Mouse (Mus musculus): Measurements from ENCODE around the gene Tmbim1.
"Not testable (repeated sequence)": the region's sequence is repeated elsewhere in the genome, so short reads cannot be mapped to it uniquely, and the experiment has no call there.

Gene Tmbim1

GRCm38 (mm10) chr1:74305522-74305921 is at the start of gene Tmbim1:
Gene Tmbim1, minus strand, starts transcription at chr1:74305622.
- no peak for DNase-seq

DNA sequence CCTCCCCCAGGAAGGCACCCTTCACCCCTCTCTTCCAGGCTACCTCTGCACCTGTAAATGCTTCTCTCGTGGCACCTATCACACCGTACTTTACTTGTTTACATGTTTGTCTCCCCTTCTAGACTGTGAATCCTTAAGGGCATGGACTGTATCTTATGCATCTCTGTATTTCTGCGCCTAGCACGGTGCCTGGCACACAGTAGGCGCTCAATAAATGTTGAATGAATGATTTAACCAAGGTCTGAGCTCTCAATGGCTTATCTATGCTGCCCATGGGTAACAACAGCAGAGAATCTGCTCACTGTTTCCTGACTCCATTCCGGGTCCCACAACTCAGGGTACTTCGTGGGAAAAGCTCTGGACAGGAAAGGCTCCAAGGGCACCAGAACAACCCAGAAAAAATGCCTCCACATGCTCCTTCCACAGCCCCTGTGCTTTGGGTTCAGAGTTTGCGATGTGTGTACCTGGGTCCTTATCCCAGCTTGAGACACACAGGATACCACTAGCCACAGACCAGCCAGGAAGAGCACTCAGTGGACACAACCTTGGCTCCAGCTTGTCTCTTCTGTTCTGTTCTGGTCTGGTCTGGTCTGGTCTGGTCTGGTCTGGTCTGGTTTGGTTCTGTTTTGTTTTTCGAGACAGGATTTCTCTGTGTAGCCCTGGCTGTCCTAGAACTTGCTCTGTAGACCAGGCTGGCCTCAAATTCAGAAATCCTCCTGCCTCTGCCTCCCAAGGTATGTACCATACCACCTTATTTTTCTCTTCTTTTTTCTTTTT is 48.2 kb upstream of the Tmbim1 start:
- no peak for DNase-seq

- no peak for DNase-seq
These were observed 47.2 kb upstream of the Tmbim1 start for GRCm38 (mm10) chr1:74352532-74353096.

- DNase-seq = no peak
These were observed 45.9 kb upstream of the Tmbim1 start for GRCm38 (mm10) chr1:74351185-74351769.

DNA sequence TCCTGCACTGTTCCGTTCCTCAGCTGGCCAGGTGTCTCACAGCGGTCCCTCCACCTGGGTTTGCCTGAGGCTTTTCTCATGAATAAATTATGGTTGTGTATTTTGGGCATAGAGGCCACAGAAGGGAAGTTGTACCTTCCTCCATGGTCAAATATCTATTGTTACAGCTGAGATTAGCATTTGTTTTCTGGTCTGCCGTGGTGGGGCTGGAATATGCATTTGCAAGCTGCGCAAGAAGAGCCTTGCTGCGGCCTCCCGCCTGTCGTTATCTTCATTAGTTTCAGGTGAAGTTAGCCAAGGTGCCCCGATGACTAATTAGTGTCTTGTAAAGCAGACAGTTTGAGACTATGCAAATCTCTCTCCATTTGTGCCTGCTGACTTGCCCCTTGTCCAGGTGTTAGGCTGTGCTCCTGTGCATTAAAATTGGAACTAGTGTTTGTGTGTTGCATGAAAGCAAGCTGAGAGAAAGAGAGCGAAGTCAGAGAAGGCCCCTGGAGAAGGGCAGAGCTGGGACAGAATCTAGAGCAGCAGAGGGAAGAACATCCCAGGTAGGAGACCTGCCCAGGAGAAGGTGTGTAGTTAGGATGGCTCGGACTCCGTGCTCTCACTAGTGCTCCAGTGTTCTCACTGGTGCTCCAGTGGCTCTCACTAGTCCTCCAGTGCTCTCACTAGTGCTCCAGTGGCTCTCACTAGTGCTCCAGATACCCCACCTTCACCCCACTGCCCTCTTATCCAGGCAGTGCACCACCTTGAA is 38.9 kb upstream of the Tmbim1 start:
- no peak for DNase-seq

DNA sequence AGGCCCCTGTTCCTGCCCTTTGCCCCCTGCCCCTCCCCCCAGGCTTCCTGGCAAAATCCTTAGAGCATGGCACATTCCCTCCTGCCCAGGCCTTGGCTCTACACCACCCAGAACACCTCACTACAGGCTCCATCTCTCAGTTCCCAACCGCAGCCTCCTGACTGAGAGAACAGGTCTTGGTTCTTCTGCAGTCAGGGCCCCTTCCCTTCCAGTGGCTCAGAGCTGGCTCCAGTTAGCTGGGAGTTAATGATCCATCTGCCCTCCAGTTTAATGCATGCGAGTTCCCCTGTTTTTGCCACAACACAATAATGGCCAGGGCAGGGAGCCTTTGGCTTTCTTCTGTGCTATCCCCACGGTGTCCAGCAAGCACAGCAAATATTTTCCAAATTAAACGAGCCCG is 37.7 kb upstream of the Tmbim1 start:
- no peak for DNase-seq

DNA sequence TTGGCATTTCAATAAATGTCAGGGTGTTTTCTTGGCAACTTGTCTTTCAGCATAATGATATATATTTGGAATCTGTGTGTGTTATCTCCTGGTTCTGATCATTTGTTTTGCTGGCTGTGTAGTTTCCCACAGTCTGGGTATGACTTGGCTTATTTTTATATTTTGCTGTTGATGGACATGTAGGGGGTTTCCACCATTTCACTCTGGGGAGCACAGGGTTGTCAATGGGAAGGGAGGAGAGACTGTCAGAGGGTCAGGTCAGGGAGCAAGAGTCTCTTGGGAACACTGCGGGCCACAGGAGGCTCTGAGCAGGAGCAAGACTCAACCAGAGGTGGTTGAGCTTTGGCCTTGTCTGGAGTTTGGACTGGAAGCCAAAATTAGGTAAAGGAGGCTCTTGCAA is 36.9 kb upstream of the Tmbim1 start:
- DNase-seq = no peak

DNA sequence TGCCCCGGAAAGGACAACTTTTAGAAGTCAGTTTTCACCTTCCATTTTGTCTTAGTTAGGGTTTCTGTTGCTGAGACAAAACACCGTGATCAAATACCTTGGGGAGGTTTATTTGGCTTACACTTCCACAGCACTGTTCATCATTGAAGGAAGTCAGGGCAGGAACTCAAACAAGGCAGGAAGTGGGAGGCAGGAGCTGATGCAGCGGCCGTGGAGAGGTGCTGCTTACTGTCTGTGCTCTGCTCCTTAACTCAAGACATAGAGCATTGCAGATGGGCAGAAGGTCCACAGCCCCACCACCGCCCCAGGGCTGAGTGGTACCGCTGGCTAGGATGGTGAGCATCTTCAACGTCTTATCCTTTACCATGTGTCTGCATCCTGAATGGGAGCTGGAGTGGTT is 36.5 kb upstream of the Tmbim1 start:
- no peak for DNase-seq

DNA sequence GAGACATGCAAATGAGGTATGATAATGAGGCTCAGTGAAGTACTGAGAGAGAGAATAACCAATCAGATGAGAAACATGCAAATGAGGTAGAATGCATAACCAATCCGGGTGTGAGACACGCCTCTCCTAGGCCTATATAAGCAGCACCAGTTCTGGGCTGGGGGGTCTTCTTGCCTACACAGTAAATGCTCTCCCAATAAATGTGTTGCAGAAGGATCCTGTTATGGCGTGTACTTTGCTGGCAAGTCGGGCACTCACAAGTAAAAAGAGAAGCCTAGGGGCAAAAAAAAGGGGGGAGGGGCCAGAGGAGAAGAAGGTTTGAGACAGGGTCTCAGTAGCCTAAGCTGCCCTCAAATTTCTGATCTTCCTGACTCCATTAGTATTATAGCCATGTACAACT is 35.6 kb upstream of the Tmbim1 start:
- DNase-seq = not testable (repeated sequence)

DNA sequence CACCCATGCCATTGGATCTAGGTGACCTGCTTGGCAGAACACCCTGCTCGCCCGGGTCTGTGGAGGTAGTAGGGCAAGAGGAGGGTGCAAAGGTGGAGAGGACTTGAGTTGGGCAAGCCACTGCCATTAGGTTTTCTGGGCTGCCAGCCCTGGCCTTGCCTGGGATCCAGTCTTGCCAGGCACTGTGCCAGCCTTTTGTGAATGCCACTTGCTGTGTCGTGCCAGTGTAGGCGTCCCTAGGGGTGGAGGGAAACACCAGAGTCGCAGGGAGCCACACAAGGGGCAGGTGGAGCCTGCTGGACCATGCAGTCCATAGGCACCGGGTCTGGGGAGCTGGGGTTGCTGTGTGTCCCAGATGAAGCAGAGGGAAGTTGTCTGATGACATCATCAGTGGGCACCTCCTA is 34.9 kb upstream of the Tmbim1 start:
- no peak for DNase-seq

DNA sequence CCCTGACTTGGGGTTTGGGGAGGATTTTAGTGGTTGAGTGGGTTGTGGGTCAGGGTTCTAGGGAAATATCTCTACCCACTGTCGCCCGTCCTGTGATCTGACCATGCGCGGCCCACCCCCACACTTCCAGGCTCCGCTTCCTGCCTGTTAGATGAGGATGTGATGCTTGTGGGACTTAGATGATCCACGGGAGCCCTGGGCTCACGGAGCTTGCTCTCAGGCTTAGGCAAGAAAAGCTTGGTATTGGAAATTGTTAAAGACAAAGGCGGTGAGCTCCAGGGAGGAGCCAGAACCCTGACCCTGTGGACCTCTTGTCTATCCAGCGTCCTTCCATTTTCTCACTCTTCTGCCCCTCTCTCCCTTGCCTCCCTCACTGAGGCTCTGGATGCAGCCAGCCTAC is 34.5 kb upstream of the Tmbim1 start:
- no peak for DNase-seq

DNA sequence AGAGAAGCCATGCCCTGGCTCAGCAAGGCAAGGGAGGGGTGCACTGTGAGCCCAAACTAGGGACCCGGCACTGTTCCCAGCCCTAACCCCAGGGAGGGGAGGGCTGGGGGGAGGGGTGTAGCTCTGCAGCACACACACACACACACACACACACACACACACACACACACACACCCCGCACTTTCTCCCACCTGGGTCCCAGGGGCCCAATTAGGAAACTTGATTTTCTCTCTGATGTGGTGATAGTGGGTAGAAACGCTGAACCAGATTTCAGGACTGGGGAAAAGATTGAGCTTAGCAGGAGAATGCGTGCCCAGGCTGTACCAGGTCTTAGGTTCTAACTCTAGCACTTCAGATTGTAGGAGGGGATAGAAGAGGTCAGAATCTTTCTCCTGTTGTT is 33.2 kb upstream of the Tmbim1 start:
- DNase-seq = no peak

- DNase-seq = no peak
These were observed 32.6 kb upstream of the Tmbim1 start for GRCm38 (mm10) chr1:74338013-74338412.

GRCm38 (mm10) chr1:74337241-74337771 is 31.9 kb upstream of the Tmbim1 start:
- no peak for DNase-seq

GRCm38 (mm10) chr1:74335436-74336170 is 30.2 kb upstream of the Tmbim1 start:
- DNase-seq = no peak

- DNase-seq = no peak
These were observed 29.6 kb upstream of the Tmbim1 start for GRCm38 (mm10) chr1:74335033-74335432.

- no peak for DNase-seq
These were observed 29.2 kb upstream of the Tmbim1 start for GRCm38 (mm10) chr1:74334607-74335006.

DNA sequence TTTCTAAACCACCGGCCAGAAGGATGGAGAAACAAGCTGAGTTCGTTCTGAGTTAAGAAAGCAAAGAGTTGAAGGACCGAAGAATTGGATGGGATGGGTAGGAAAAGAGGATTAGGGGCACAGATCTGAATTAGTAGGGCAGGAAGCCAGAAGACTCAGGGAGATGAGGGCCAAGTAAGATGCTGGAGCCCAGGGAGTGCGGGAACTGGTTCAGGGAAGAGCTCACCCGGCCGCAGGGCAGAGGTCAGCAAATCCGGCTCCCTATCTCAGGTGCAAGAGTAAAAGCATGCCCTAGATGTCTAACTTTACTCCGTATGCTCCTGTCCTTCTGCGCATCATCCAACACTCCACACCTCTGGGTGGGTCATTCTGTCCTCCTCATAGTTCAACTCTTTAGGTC is 27.5 kb upstream of the Tmbim1 start:
- no peak for DNase-seq

DNA sequence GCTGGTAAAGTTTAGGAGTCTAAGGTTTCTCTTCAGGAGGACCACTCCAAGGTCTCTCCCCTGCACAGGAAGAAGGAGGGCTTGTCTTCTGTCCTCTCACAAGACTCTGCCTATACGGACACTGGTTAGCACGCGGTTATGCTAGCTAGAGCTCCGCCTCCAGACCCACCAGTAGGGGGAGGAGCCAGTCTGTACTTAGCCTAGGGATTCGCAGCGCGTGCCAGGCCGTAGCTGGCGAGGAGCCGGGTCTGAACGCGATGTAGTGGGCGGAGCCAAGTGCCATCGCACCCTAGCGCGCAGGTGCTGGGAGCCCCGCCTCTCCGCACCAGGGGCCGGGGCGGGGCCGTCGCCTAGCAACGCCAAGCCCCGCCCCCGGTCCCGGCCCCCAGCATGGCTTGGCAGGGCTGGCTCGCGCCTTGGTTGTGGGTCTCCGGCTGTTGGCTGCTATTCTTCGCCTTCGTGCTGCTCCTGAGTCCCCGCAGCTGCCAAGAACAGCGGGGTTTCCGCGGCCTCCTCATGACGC is 26.9 kb upstream of the Tmbim1 start:
- peak; percentile 98 for DNase-seq

GRCm38 (mm10) chr1:74331046-74331681 is 25.7 kb upstream of the Tmbim1 start:
- DNase-seq = peak; percentile 5

DNA sequence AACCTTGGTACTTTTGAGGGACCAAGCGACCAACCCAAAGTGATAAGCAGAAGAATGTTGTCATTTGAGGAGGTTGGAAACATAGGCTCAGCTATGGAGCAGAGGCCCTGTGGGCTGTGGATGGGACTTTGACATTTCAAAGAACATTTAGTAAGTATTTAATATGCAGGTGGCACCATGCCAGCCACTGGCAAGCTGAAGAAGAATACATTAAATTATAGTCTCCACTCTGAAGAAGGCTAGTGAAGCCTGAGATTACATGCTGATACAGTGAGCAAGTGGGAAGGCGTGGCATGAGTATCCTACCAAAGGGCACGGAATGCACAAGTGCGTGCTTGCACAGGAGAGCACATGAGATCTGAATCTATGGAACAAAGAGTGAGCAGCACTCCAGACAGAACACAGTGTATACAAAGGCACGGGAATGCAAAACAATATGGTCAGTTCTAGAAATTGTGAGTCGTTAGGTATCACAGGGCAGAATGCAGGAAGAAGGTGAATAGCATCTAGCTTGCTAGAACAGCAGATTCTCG is 24.5 kb upstream of the Tmbim1 start:
- no peak for DNase-seq

DNA sequence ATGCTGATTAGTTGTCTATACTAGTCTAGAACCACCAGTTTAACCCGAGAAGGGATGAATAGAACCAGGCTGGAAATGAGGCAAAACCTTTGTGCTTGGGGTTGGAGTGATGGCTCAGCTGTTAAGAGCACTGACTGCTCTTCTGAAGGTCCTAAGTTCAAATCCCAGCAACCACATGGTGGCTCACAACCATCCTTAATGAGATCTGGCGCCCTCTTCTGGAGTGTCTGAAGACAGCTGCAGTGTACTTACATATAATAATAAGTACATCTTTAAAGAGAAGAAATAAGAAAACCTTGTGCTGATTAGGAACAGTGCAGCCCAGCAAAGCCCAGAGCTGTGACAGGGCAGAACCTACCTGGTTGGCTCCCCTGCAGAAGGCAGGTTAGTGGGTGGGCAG is 21.5 kb upstream of the Tmbim1 start:
- not testable (repeated sequence) for DNase-seq
